Mouse (Mus musculus): ENCODE results near the gene Crisp2.
"Not testable (repeated sequence)": the region's sequence is repeated elsewhere in the genome, so short reads cannot be mapped to it uniquely, and the experiment has no call there.

The Crisp2 gene

DNA sequence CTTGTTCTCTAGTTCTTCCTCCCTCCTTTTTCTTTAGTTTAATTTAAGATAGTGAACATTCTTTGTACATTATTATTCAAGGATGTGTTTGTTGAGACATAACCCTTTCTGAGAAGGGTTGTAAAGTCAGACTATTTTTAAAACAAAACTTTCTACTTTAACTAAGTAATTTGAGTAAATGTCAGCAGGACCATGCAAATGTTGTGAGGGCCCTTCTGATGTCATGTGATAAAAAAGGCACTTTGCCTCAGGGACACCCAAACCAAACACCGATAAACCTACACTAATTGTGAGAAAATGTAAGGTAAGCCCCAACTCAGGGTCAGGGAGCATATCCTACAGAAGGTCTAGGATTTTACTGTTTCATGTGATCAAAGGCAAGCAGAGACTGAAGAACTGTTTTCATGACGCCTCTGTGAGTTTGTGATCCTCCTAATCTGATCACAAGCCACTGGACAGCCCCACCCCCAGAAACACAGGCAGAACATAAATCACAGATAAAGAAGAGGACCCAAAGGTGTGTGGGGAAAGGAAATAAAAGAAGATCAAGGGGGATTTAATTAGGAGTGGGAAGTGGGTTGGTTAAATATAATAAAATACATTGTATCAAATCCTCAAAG, at the start of gene Crisp2:
TSS of gene Crisp2 (minus strand) at position 51 of the 620 bp plus-strand sequence.
- no peak for DNase-seq (ENCODE audit: low spot score)

DNA sequence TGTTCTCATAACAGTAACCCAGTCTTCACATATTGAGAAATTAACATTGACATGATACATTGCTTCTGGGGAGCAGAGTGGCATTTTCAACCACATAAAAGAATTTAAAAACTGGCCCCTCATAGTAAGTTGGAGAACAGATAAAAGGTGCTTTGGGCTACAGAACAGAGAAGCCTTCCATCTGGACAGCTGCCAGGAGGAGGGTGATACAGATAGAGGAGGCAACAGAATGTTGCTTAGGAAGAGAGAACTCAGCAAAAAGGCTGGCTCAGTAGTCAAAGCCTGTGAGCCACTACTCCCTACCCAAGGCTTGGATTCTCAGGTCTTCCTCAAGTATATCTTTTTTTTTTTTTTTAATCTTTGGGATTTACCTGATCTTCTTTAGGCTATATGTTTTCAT, 48.3 kb upstream of the Crisp2 start:
- no peak for DNase-seq (ENCODE audit: low spot score)

DNA sequence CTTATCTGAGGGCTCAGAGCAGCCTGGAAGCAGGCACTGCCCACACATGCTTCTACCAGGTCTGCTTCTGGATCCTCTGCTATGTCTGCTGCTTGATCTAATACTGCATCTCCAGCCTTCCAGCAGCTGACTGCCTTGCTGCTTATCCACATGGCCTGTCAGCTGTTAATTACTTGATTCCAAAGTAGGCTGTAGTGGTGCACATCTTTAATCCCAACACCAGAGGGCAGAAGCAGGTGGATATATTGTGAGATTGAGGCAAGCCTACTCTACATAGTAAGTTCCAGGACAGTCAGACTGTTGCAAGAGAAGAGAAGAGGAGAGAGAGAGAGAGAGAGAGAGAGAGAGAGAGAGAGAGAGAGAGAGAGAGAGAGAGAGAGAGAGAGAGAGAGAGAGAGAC, 30.5 kb upstream of the Crisp2 start:
- peak; percentile 21 for DNase-seq (ENCODE audit: low spot score)

DNA sequence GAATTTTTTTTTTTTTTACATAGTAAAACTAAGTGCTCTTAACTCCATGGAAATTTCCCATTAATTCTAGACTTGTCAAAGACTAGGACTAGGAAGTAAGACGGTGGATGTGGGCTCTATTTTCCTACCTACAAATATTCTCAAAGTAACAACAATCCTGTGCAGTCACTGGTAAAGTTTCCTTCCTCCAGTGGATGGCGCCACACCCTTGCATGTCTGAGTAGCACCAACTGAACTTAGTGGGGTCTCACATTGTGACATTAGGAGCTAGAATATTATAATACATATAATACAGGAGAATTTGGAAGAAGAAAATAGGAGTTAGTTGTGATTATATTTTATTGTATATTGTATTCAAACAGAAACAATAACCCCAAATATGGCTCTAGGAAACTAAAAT, 25.1 kb upstream of the Crisp2 start:
- no peak for DNase-seq (ENCODE audit: low spot score)

DNA sequence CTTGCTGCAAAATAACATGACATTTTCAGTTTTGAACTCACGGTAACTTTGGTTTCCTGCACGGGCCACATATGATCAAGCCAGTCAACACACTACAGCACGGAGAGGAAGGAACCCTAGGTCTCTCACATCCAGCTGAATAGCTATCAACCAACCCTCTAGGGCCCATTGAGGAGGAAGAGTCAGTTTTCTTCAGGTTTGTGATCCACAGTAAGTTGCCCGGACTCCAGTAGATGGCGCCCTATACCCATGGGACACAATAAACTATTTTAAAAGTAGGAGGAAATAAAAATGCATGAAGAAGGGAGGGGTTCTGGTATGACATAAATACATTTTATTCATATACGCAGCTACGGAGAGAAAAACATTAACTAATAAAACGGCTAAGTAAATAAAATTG, 17.7 kb upstream of the Crisp2 start:
- DNase-seq (ENCODE audit: low spot score): peak; percentile 35

DNA sequence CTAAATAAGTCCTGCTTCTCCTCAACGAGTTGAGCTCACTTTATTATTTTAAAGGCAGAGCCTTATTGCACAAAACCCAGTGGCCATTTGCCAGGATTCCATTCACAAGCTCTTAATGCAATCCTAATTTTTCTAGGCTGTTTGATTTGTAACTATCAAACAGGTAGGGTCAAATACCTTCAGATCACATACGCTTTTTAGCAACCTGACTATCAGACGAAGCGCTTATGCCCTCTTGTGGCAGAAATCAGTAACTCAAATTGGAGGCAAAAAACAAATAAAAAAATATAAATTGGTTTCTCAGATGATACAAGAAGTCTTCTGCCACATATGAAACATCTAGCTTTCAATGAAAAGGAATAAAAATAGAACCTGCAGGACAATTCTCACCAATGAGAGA, 17.0 kb upstream of the Crisp2 start:
- DNase-seq (ENCODE audit: low spot score): no peak

DNA sequence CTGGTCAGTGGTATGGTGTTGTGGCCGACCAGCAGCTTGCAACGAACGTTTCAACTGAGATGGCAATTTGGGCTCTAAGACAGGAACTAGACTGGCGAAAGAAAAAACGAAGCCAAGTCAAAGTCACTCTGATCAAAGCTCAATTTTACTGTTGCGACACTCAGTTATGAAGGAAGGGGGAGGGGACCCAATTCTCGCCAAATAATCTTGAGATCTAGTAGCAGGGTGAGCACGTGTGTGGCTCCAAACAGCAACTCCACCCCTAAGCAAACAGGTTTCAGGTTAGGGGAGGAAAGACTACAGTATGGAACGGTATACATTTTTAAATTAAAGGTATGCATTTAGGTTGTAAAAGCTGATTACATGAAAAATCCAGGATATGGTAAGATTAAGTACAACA, 14.7 kb upstream of the Crisp2 start:
- no peak for DNase-seq (ENCODE audit: low spot score)

DNA sequence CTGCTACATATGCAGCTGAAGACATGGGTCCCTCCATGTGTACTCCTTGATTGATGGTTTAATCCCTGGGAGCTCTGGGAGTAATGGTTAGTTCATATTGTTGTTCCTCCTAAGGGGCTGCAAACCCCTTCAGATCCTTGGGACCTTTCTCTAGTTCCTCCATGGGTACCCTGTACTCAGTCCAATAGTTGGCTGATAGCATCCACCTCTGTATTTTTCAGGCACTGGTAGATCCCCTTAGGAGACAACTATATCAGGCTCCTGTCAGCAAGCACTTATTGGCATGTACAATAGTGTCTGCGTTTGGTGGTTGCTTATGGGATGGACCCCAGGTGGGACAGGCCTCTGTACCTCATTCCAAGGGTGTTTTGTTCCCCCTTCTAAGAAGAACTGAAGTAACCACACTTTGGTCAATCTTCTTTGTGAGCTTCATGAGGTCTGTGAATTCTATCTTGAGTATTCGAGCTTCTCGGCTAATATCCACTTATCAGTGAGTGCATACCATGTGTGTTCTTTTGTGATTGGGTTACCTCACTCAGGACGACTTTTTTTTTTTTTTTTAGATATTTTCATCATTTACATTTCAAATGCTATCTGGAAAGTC, 10.6 kb upstream of the Crisp2 start:
- no peak for DNase-seq (ENCODE audit: low spot score)

DNA sequence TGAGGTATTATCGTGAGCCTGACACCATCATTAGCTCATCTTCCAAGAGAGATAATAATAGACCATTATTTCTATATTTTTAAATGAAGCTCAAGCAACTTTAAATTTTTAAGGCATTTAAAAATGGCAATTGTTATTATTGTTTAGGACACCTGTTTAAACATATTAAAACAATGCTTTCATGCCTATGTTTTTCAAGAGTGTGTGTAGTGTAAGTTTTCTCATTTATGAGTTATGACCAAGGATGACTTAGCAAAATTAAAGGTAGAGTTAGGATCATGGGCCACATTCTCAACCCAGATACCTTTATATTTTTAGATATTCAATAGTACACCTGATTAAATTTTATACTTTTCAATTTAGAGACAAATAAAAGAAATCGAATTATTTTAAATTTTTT, 5.5 kb upstream of the Crisp2 start:
- no peak for DNase-seq (ENCODE audit: low spot score)

DNA sequence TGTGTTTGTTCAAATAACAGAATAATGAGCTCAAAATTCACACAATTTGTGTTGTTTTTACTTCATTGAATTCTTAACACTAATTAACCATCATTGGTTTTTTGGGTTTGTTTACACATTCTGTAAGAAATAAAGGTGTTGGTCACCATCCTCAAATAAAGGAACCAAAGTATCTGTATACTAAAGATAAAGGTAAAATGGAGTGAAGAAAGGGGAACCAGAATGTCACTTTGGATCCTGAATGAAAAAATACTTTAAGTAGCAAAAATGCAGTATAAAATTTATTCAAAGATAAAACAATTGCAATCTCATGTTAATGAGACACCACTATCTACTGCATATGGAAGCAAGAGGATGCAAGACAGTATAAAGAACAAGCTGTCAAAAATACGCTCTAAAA, 4.8 kb upstream of the Crisp2 start:
- DNase-seq (ENCODE audit: low spot score): no peak

DNA sequence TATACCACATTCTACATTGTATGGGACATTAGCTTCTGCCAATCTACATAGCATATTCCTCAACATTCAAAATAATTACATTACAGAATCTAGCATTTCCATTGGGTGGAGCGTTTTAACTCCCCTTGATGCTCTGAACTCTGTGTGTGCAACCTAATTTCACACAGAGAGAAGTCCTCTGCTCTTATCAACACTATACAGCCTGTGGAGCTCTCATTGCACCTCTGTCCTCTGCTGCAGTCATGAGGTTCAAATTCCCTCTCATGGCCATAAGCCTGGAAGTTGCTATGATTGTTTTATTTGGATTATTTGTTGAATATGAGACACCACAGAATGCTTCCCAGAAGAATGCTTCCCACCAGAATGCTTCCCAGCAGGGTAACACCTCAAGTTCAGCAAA, 4.1 kb upstream of the Crisp2 start, which contains the start of gene Rhag:
TSS of gene Rhag (plus strand) at position 193 of the 400 bp plus-strand sequence.
- no peak for DNase-seq (ENCODE audit: low spot score)

DNA sequence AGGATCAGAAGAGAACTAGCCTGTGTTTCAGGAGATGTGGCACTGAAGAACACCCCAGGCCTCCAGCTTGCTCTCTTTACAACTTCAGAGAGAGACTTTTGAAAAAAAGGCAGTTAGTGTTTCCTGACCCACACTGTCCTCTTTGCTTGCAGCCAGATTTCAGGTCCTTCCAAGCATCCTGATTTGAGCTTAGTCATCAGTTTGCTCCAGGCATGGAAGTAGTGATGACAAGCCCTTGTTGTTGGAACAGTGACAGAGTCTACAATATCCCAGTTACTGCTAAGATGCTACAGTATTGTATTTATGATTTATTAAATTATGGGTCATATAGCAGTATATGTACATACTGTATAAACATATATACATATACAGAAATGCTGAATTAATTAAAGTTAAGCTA, 1.3 kb upstream of the Crisp2 start:
- no peak for DNase-seq (ENCODE audit: low spot score)

DNA sequence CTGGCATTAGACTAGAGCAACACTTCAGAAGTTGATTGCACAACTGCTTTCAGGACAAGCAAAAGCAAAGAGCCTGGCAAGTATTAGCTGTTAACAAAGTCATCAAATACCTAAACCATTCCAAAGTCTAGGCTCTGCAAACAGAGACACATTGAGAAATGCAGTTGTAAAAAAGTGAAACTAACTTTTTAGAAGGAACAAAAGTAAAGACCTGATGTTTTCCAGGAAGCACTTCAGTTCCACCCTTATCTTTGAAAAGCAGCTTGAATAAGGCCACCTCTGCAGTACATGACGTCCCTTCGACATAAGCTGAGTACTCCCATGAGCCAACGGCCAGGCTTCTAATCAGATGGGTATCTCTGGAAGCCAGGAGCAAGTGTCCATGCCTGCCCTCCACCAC, 253 bp downstream of the Crisp2 start:
- no peak for DNase-seq (ENCODE audit: low spot score)

DNA sequence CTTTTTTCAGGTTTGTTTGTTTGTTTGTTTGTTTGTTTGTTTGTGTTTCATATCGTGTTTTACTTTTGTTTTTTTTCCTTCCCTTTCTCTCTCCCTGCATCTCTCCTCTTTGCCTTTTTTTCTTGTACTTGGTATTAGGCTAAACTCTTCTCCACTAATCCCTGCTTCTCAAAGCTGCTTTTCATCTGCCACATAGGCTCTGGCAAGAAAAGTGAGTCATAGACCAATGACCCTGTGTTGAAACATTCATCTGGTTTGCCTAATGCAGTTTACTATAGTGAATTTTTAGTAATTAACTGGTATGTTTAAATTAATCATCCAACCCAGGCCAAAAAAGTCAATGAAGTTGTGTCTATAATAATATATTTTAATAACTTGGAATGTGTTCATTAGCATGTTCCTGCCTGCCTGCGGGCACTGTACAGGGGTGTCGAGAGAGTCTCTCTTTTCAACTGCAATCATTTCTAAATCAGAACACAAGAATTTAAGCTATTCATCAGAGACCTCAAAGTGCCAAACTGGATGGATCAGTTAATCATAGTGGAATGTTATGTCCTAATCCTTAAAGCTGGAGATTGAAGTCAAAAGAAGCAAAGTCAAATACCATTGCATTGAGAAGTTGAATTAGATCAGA, 4.0 kb downstream of the Crisp2 start:
- no peak for DNase-seq (ENCODE audit: low spot score)

DNA sequence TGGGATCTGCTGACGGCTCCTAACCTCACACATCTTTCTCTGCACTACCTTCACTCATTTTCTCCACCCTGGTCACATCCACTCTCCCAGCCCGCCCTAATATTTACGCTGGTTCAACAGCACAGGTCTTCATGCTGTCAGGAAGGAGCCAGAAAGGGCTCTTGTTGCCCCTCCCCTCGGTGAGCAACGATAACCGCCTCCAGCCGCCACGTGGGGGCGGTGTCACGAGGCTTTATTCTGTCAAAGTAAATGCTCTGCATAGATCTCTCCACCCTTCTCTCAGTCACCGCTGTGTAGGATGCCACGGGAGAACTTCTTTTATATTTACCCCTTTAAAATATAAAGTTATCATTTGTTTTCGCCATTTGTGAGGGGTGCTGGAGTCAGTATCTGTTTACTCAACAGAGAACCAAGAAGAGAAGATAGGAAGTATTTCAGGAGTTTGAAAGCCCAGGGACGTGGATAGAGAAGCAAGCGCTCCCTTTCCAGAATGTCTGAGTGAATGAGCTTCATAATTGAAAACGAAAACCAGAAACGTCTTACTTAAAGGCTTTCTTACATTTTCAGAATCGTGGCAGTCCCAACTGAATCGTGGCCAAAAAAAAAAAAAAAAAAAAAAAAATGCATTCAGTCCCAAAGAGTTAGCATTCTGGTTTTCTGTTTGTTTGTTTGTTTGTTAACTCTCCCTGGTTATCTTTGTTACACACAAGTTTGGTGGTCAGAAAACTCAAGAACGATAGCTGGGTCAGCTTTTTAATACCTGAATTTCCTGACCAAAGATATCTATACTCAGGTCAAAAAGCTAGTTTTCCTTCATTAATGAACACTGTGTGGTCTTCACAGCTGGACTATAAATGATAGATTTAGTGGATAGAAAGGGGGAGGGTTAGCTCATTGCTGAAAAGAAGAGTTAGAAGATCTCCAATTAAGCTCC, 12.6 kb downstream of the Crisp2 start:
- DNase-seq (ENCODE audit: low spot score): peak; percentile 15

DNA sequence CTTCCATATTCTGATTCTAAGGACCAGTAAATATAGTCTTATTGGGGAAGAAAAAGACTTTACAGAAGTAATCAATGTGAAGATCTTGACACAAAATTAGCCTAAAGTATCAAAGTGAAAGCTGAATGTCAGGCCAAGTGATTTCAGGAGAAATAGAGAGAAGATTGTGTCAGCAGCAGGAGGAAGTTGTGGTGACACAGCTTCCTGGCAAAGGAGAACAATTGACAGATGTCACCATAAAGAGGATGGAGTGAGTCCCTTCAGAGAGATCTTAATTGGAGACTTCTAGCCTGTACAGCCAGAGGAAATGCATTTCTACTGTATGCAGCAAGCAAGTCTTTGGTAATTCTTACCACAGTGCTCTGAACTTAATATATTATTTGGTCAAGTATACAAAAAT, 16.9 kb downstream of the Crisp2 start:
- DNase-seq (ENCODE audit: low spot score): no peak

DNA sequence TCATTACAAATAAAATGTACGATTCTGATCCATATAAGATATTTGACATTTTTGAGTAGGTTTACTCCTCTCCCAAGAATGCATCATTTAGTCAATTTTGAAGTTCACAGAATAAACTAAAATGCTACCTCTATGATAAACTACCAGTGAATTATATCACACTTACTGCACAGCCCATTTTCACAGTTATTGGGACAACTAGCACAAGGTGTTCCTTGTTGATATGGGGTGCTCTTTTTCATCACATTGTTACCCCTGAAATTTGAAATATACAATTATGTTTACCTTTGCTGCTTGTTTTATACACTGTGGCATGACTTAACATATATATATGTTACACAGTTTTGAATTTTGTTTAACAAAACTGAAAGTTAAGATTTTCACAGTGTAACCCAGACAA, 39.7 kb downstream of the Crisp2 start:
- no peak for DNase-seq (ENCODE audit: low spot score)

DNA sequence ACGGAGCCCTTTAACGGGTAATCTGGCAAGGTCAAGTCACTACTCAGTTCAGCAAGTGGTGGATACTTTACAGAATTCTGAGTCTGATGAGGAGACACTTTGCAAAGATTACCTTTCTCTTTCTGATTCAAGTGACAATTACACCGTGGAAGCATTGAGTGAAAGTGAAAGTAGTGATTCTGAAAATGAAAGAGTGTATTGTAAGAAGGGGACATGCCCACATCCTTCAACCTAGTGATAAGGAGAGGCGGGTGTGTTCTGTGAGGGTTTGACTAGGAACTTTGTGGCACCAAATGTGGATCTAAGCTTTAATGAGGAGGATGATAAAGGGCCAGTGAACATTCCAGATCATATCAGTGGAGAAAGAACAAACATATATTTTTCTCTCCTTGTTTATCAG, 43.1 kb downstream of the Crisp2 start:
- no peak for DNase-seq (ENCODE audit: low spot score)

DNA sequence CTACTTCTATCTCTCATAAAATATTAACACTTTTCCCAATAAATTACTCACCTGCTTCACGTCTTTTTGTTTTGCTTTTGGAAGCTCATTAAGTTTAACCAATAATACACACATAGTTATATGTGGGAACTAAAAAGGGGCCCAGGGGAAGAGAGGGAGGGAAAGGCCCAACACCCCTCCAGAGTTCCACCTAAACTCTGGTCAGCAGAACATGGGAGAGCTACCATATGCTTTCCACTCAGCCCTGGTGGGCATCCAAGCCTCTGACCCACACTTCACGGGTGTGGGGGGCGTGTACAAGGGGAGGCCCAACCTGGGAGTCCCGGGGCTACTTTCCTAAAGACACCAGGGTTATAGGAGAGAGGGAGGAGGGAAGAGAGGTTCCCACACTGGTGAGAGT, 75.1 kb downstream of the Crisp2 start:
- no peak for DNase-seq (ENCODE audit: low spot score)

DNA sequence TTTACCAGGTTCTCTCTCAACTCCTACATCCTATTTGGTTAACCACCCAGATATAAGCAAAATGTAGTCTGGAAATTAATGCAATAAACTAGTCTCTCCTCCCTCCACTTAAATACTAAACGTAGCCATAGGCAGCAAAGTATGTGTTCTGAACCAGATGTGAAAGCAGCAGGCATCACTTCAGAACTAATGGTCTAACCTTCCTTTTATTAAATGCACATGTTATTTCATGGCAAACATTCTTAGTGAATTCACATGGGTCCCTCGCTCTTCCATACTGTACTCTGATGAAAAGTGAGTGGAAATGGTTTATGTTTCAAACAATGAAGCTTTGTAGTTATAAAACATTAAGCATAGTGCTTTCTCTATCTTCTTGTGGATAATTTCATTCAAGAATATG, 75.5 kb downstream of the Crisp2 start:
- DNase-seq (ENCODE audit: low spot score): no peak

DNA sequence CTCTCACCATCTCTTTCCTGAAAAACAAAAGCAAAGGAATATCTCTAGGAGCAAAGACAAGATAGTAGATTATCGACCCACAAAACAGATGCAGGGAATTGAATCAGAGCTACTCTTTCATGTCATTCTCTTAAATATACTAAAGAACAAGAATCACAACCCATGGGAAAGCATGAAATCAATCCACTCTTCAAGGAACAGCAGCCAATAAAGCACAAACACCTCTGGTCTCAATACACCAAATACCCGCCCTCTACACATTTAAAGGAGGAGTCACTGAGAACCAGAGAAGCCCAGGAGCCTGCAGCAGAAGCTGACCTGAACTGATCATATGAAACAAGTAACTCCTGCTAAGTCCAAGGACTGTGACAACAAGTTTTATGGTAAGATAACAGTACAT, 80.0 kb downstream of the Crisp2 start, which contains the start of gene Esp1:
TSS of gene Esp1 (plus strand) at position 301 of the 400 bp plus-strand sequence.
- no peak for DNase-seq (ENCODE audit: low spot score)

DNA sequence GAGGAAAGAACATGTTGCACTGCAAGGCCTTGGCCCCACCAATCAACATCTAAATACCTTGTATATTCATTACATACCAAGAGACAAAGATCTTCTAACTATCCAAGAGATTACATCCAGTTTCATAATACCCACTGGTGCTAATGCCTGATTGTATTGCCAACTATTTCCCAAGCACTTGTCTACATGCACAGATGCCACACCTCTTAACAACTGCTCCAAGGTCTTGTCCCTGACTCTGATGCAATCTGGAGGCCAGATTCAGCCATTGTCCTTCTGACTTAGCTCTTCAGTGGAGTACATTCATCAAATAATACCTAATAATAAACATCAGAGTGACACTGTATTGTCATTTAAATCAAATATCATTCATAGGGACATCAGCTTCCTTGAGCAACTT, 89.7 kb downstream of the Crisp2 start:
- DNase-seq (ENCODE audit: low spot score): not testable (repeated sequence)

DNA sequence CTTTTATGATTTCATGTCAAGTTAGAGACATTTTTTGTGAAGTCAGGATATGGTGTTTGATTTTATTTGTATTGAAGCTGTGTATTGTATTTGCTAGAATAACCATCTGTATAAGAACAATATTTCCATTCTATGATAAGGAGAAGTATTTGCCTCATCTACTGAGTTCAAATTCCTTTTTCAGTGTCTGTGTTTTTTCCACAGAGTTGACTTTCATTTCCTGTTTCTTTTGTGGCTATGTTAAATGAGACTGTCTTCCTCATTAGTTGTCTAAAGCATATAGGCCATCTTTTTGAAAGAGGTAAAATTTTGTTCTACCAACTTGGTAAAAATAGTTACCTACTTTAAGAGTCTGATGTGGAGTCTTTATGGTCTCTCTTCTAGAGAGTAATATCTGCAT, 90.5 kb downstream of the Crisp2 start:
- no peak for DNase-seq (ENCODE audit: low spot score)

Measured in urinary bladder, postnatal 25 days (tissue).